Mouse (Mus musculus): ENCODE measurements around the gene Serpina1d. TPM values are rescaled to one million over a fixed set of nuclear protein-coding genes. Genes with fewer than 3 reads are reported as not detected.

Gene Serpina1d
- polyA plus RNA-seq (2012; ENCODE audit: low replicate concordance) = not detected in 2 replicates

DNA sequence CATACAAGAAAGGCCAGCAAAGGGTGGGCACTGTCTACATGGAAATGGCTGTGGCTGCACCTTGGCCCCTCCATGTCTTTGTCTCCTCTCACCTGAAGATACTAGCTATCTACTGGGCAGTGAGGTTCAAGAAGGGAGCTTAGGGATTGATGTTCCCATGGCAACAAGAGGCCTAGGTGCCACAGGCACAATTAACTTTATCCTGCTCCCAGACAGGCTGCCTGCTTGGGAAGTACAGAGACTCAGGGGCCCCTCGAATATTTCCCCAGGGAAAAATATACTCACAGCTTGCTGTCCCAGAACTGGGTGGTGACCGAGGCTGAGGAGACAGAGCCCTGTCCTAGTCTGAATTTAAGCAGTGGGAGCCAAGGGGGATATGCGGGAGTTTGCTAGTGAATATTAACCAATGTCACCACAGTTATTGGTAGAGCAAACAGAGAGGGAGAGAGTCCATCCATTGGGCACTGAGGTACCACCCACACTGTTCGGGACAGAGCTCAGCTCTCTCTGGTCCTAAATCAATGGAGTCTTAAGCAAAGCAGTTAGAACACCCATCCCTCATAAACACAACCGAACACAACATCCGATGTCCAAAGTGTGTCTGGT is at the start of gene Serpina1d:
Gene Serpina1d, minus strand, starts transcription at position 347 of the 606 bp plus-strand sequence.

Other genes with a start within 250 kb of the Serpina1d start
- gene Ppp4r4, start 241.3 kb downstream of the Serpina1d start, polyA plus RNA-seq (2012; ENCODE audit: low replicate concordance) = not detected in 2 replicates
- not detected in 2 replicates for gene Serpina10, start 142.1 kb downstream of the Serpina1d start, polyA plus RNA-seq (2012; ENCODE audit: low replicate concordance)
- not detected in 2 replicates for gene Serpina6, start 116.4 kb downstream of the Serpina1d start, polyA plus RNA-seq (2012; ENCODE audit: low replicate concordance)
- not detected in 2 replicates for gene Serpina16, start 97.5 kb downstream of the Serpina1d start, polyA plus RNA-seq (2012; ENCODE audit: low replicate concordance)
- gene Serpina1f, start 78.1 kb downstream of the Serpina1d start, polyA plus RNA-seq (2012; ENCODE audit: low replicate concordance) = not detected in 2 replicates
- gene Serpina1b, start 56.8 kb upstream of the Serpina1d start, polyA plus RNA-seq (2012; ENCODE audit: low replicate concordance) = 0.13 TPM in 1 of 2 replicates, not detected in the other
- 1.1 TPM in 1 of 2 replicates, not detected in the other for gene Serpina1a, start 90.0 kb upstream of the Serpina1d start, polyA plus RNA-seq (2012; ENCODE audit: low replicate concordance)
- not detected in 2 replicates for gene Serpina1c, start 131.3 kb upstream of the Serpina1d start, polyA plus RNA-seq (2012; ENCODE audit: low replicate concordance)
- gene Serpina1e, start 185.4 kb upstream of the Serpina1d start, polyA plus RNA-seq (2012; ENCODE audit: low replicate concordance) = not detected in 2 replicates
- not detected in 2 replicates for gene Serpina11, start 216.4 kb upstream of the Serpina1d start, polyA plus RNA-seq (2012; ENCODE audit: low replicate concordance)
- not detected in 2 replicates for gene Serpina9, start 240.2 kb upstream of the Serpina1d start, polyA plus RNA-seq (2012; ENCODE audit: low replicate concordance)